ENCODE assay signal across 10 mouse cellular contexts in genomic region chr13:54748721-54749060, GRCm38 (mm10). TPM values are rescaled to one million over a fixed set of nuclear protein-coding genes. Genes with fewer than 3 reads are reported as not detected.
DNase-seq lines count a peak whose midpoint lies in the region; ATAC-seq and TF ChIP-seq lines count a peak whose summit lies in the region.
"Had no signal": no experiment of that assay in that cellular context is flagged by ENCODE, and none has a peak within 500 bp of the region (broad histone marks: within the 10 kb centered on the region; RNA-seq: fewer than 3 reads in every experiment).

No protein-coding gene starts in this region.

- H3K27me3 ChIP-seq in E14TG2a.4 (ENCODE audit: insufficient read depth, low read length) = peaks cover 81% of the 10 kb centered on the region
- H3K27me3 ChIP-seq in forebrain, embryonic 13.5 days = peaks cover 27% of the 10 kb centered on the region
- peaks cover 62% of the 10 kb centered on the region for H3K27me3 ChIP-seq in limb, embryonic 15.5 days
- H3K27me3 ChIP-seq in lung, postnatal 0 days (replicated peaks; ENCODE audit: insufficient read depth, low read length) = peaks cover 12% of the 10 kb centered on the region

- peak overlapping the region; percentile 80 for H3K9ac ChIP-seq in forebrain, embryonic 13.5 days
- no peak overlapping the region for H3K9ac ChIP-seq in limb, embryonic 15.5 days
- H3K9ac ChIP-seq in lung, postnatal 0 days (replicated peaks; ENCODE audit: low read depth) = no peak overlapping the region

- H3K4me3 ChIP-seq in E14TG2a.4 (replicated peaks; ENCODE audit: low read length) = peak overlapping the region; percentile 87; the same call in 1 of the 2 replicates
- peak overlapping the region; percentile 68 for H3K4me3 ChIP-seq in forebrain, embryonic 13.5 days
- 0 out of 2 replicates have a peak overlapping the region, but pooled peaks have one; percentile 53 for H3K4me3 ChIP-seq in limb, embryonic 15.5 days
- H3K4me3 ChIP-seq in lung, postnatal 0 days (ENCODE audit: low read depth, low read length) = no peak overlapping the region

- peak overlapping the region; percentile 72 for H3K4me2 ChIP-seq in forebrain, embryonic 13.5 days
- peak overlapping the region; percentile 94; the same call in 1 of the 2 replicates for H3K4me2 ChIP-seq in limb, embryonic 15.5 days
- no peak overlapping the region for H3K4me2 ChIP-seq in lung, postnatal 0 days (replicated peaks; ENCODE audit: low read depth, low read length)

- peak overlapping the region; percentile 85; the same call in 1 of the 2 replicates for H3K27ac ChIP-seq in forebrain, embryonic 13.5 days
- no peak overlapping the region for H3K27ac ChIP-seq in limb, embryonic 15.5 days
- H3K27ac ChIP-seq in lung, postnatal 0 days (ENCODE audit: low read length) = no peak overlapping the region

- H3K4me1 ChIP-seq in E14TG2a.4 (replicated peaks; ENCODE audit: low read depth, low read length) = peaks cover 8% of the 10 kb centered on the region
- H3K4me1 ChIP-seq in forebrain, embryonic 13.5 days = peaks cover 51% of the 10 kb centered on the region
- H3K4me1 ChIP-seq in limb, embryonic 15.5 days = peaks cover 11% of the 10 kb centered on the region
- peaks cover 5% of the 10 kb centered on the region; the same call in 1 of the 2 replicates for H3K4me1 ChIP-seq in lung, postnatal 0 days (ENCODE audit: insufficient read depth, low read depth, low read length)

- no peak for TF ChIP-seq EP300 in lung, postnatal 0 days (IDR thresholded peaks at IDR 0.05)

- H3K36me3 ChIP-seq in E14TG2a.4 (ENCODE audit: insufficient read depth, low read length) = no peaks in the 10 kb centered on the region
- no peaks in the 10 kb centered on the region; the same call in 1 of the 2 replicates for H3K36me3 ChIP-seq in forebrain, embryonic 13.5 days (ENCODE audit: poor library complexity, severe bottlenecking)
- H3K36me3 ChIP-seq in limb, embryonic 15.5 days = no peaks in the 10 kb centered on the region
- H3K36me3 ChIP-seq in lung, postnatal 0 days (ENCODE audit: insufficient read depth, low read length) = no peaks in the 10 kb centered on the region

- peak; percentile 42 for ATAC-seq in forebrain, embryonic 13.5 days
- ATAC-seq in limb, embryonic 15.5 days (ENCODE audit: insufficient number of reproducible peaks, low FRiP score, low TSS enrichment, low read depth) = 0 out of 2 replicates have a peak, but pooled peaks have one; percentile 31
- no peak for ATAC-seq in lung, postnatal 0 days

- no peaks in the 10 kb centered on the region for H3K9me3 ChIP-seq in E14TG2a.4 (ENCODE audit: low read length)
- no peaks in the 10 kb centered on the region for H3K9me3 ChIP-seq in forebrain, embryonic 13.5 days (replicated peaks)
- H3K9me3 ChIP-seq in limb, embryonic 15.5 days = no peaks in the 10 kb centered on the region
- H3K9me3 ChIP-seq in lung, postnatal 0 days (ENCODE audit: low read length) = no peaks in the 10 kb centered on the region

- DNase-seq in cerebellum, adult 8-10 months = peak; percentile 47
- no peak for DNase-seq in cerebellum, postnatal 14 days
- no peak for DNase-seq in frontal cortex, postnatal 36 days (ENCODE audit: low spot score in 2 of 2)
- DNase-seq in urinary bladder, adult 2 months (ENCODE audit: low spot score) = no peak
- no peak for DNase-seq in lung, postnatal 0 days (ENCODE audit: low spot score)
- DNase-seq: kidney, adult 8-10 months had no signal

- WGBS in forebrain, embryonic 13.5 days = 27% methylated on average over 10 of the region's 10 CpGs
- WGBS in limb, embryonic 15.5 days = 50% methylated on average over 10 of the region's 10 CpGs
- WGBS in lung, postnatal 0 days = 41% methylated on average over 10 of the region's 10 CpGs

- TF ChIP-seq CTCF in E14TG2a.4 (conservative IDR thresholded peaks at IDR 0.05; ENCODE audit: low read length) = no peak
- TF ChIP-seq CTCF in lung, postnatal 0 days (IDR thresholded peaks at IDR 0.05) = no peak

RNA-seq across cellular contexts. Expression of gene Gprin1, which starts 1.0 kb away (rescaled TPM):
- 3.5 TPM in 2 replicates for polyA plus RNA-seq in forebrain, embryonic 13.5 days (2015; fragmentation: Nextera tagmentation; extraction: Ambion mirVana)
- polyA plus RNA-seq in limb, embryonic 15.5 days (2015; fragmentation: Nextera tagmentation; extraction: Ambion mirVana) = 0.15 and 0.20 TPM in 2 replicates
- 0.07 and 0.10 TPM in 2 replicates for polyA plus RNA-seq in urinary bladder, adult 2 months (2012; rRNA removed)
- polyA plus RNA-seq in lung, postnatal 0 days (2015; fragmentation: Nextera tagmentation; extraction: Ambion mirVana) = 0.04 TPM in 1 of 2 replicates, not detected in the other
- polyA plus RNA-seq: liver, adult 2 months had no signal

RNA-seq across cellular contexts. Expression of gene Sncb, which starts 17.7 kb away (rescaled TPM):
- 9.1 and 10.6 TPM in 2 replicates for polyA plus RNA-seq in forebrain, embryonic 13.5 days (2015; fragmentation: Nextera tagmentation; extraction: Ambion mirVana)
- 0.12 and 0.49 TPM in 2 replicates for polyA plus RNA-seq in limb, embryonic 15.5 days (2015; fragmentation: Nextera tagmentation; extraction: Ambion mirVana)
- 0.08 and 0.18 TPM in 2 replicates for polyA plus RNA-seq in urinary bladder, adult 2 months (2012; rRNA removed)
- polyA plus RNA-seq in lung, postnatal 0 days (2015; fragmentation: Nextera tagmentation; extraction: Ambion mirVana) = not detected in 2 replicates
- polyA plus RNA-seq: liver, adult 2 months had no signal

RNA-seq across cellular contexts. Expression of gene Eif4e1b, which starts 35.1 kb away (rescaled TPM):
- not detected in 2 replicates for polyA plus RNA-seq in forebrain, embryonic 13.5 days (2015; fragmentation: Nextera tagmentation; extraction: Ambion mirVana)
- polyA plus RNA-seq in limb, embryonic 15.5 days (2015; fragmentation: Nextera tagmentation; extraction: Ambion mirVana) = not detected in 2 replicates
- polyA plus RNA-seq in urinary bladder, adult 2 months (2012; rRNA removed) = 0.21 and 0.34 TPM in 2 replicates
- polyA plus RNA-seq in lung, postnatal 0 days (2015; fragmentation: Nextera tagmentation; extraction: Ambion mirVana) = not detected in 2 replicates
- polyA plus RNA-seq: liver, adult 2 months had no signal

RNA-seq across cellular contexts. Expression of gene Tspan17, which starts 40.5 kb away (rescaled TPM):
- 11.9 and 15.0 TPM in 2 replicates for polyA plus RNA-seq in forebrain, embryonic 13.5 days (2015; fragmentation: Nextera tagmentation; extraction: Ambion mirVana)
- 7.8 and 8.0 TPM in 2 replicates for polyA plus RNA-seq in limb, embryonic 15.5 days (2015; fragmentation: Nextera tagmentation; extraction: Ambion mirVana)
- 33.0 and 37.0 TPM in 2 replicates for polyA plus RNA-seq in urinary bladder, adult 2 months (2012; rRNA removed)
- polyA plus RNA-seq in lung, postnatal 0 days (2015; fragmentation: Nextera tagmentation; extraction: Ambion mirVana) = 32.9 and 40.5 TPM in 2 replicates

RNA-seq across cellular contexts. Expression of gene Cdhr2, which starts 47.4 kb away (rescaled TPM):
- 0.05 TPM in 1 of 2 replicates, not detected in the other for polyA plus RNA-seq in forebrain, embryonic 13.5 days (2015; fragmentation: Nextera tagmentation; extraction: Ambion mirVana)
- not detected in 2 replicates for polyA plus RNA-seq in limb, embryonic 15.5 days (2015; fragmentation: Nextera tagmentation; extraction: Ambion mirVana)
- polyA plus RNA-seq in urinary bladder, adult 2 months (2012; rRNA removed) = 0.03 TPM in 2 replicates
- not detected in 2 replicates for polyA plus RNA-seq in lung, postnatal 0 days (2015; fragmentation: Nextera tagmentation; extraction: Ambion mirVana)
